Mouse (Mus musculus): ENCODE measurements at regions not wholly inside any gene's neighbourhood (a gene's known extent, or its start where the extent isn't known, plus 50 kb on each side); places are given as distances from the start of the nearest gene placed in this dataset.

DNA sequence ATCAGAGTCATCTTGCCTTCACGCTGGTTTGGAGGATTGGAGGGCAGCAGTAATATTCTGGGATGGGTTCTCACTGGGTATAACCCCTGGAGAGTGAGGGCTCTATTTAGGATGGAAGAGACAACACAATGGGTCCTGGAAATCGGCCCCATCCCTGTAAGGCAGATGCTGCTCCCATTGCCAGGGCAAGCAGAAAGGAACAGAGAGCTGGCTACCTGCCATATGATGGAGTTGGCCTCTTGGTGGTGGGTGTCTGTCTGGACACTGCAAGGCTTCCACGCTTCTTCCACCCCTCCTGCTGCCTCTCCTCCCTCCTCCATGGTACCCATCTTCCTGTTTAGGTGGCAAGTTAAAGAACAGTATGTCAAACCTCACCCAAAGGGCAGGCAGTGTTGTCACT lies 308.6 kb downstream of the Glrx3 start:
- no peak for DNase-seq (ENCODE audit: low read depth, low spot score)

DNA sequence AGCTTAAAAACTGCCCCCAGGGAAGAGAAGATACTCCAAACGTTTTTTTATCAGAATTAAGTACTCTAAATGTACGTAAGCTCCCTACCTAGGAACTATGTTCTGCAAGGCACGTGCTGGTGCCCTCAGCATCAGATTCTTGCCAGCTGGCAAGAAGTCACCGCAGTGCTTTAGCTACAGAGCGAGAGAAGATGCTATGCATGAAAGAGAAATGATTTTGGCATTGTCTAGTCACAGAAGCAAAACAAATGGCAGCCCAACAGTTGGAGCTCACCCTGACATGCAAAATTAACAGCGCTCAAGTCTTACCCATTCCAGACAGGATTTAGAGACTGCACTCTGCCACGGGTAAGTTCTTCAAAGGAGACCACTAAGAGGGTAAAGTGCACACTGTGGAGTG lies 311.5 kb downstream of the Glrx3 start:
- no peak for DNase-seq (ENCODE audit: low read depth, low spot score)

DNA sequence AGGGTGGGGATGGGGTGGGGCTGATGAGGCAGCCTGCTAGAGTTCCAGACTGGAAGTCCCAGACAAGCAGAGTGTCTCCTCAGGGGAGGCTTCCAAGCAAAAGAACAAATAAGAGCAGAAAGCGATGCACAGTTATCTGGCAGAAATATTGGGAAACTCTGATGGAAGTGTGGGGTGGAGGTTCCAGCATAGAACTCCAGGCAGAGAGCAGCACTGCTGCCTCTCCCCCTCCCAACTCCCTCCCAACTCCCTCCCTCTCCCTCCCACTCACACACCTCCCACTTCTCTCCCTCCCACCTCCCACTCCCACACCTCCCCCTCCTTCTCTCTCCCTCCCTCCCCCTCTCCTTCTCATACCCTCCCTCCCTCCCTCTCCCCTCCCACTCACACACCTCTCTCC lies 313.3 kb downstream of the Glrx3 start:
- DNase-seq (ENCODE audit: low read depth, low spot score): no peak

DNA sequence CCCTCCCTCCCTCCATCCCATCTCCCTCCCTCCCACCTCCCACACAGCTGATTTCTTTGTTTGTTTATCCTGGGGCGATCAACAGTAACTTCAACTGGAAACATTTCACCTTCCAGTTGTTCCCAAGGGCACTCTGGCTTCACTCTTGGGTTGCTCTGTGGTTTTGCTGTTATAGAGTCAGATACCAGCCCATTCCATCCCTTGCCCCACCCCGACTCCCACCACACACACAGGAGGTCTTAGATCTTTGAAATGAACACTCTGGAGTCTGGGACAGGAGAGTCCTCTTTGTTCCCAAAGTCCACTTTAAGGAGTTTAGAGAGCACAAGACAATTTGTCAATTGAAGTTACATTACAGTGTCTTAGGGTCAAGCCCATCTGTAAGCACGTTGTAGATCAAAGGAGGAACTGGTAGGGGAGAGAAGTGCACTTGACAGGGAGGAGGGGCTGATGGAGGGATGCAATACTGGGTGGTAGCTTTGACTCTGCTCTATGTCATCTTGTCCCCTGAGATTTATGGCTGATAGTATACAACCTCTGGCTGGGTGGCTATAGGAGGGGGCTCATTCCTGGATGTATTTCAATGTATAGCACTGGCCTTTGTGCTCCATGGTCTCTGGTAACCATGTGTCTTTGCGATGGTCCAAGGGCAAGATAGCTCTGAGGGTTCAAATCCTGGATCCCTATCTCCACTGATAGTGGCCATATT lies 313.9 kb downstream of the Glrx3 start:
- DNase-seq (ENCODE audit: low read depth, low spot score): no peak

DNA sequence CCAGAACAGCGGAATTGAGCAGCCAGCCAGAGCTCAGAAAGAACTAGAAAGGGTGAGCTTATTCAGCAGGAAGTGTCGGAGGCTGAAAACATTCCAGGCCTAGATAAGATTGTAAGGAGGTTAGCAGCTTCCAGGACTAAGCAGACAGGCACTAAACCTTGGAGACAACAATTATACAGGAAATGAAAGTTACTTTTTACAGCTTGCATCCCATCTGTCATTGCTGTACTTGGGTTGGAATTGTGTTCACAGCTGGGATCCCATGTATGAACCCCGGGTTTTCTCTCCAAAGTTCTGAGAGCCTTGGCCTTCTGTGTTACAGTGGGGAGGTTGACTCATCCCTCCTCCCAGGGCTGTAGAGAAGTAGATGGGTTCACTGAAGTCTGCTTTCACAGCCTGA lies 328.5 kb downstream of the Glrx3 start:
- no peak for DNase-seq (ENCODE audit: low read depth, low spot score)

DNA sequence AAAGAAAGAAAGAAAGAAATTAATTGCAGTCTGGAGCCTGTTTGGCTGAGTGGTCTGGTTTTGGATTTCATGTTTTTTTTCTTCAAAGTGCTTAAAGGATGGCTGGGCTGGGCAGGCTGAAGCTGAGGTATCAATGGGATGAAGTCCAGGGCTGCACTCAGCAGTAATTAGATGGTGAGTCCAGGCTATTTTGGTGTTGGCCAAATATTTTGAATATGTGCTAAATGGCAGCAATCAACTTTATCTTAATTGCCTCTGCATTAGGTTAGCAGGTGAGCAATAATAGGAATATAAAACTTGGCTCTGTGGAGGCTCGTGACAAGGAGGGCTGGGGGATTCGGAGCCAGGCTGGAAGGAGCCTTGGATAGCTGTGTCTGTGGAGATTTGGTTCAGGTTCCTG lies 329.3 kb downstream of the Glrx3 start:
- DNase-seq (ENCODE audit: low read depth, low spot score): no peak

DNA sequence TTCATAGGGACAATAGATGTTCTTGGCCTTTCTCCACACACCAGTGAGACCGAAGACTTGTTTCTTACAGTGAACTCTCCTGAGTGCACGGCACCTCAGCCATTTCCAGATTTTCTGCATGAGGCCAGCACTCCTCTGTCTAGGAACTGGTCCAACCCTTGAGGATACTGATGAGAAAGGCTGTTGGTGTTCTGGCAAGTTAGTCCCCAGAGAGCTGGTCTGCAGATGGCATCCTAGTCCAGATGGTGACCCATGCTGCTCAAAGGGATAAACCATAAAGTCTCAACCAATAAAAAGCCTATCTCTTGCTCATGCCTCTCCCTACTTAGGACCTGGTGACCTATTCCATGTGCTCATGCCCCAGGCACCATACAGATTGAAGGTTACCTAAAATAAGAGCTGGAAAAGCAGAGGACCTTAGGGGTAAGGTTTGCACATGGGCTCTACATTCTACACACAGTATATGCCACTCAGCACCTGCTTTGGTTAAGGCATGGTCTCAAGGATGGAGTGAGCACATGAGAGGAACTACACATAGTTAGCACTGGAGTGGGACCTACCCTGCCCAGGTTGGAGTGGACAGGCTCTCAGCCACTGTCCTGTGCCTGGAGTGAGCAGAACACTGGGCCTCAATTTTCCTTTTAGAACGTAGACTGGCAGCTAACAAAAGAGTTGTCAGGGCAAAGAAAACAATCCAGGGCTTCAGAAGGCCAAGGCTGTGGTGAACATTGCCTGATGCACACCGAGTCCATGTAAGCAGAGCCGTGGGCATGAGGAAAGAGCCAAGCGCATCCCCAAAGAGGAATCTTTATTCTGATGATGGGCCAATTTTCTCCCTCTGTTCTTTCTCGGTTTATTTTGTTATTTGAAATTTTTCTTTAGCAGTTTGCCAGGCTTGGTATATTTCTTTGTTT lies 335.9 kb downstream of the Glrx3 start:
- DNase-seq (ENCODE audit: low read depth, low spot score): no peak

DNA sequence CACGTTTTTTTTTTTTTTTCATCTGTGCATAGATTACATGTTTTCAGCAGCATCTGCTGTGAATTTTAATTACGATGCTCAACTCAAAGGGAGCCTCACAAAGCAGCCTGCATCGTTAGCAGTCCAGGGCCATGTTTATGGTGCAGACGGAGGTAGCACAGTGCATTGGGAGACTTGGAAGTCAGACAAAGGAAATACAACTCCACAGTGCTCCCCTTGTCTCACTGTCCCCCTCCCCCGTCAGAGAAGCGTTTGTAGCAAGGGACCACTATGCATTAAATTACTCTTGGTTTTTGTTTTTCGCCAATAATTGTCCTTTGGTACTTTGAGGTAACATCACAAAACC lies 336.5 kb downstream of the Glrx3 start:
- DNase-seq (ENCODE audit: low read depth, low spot score): no peak

DNA sequence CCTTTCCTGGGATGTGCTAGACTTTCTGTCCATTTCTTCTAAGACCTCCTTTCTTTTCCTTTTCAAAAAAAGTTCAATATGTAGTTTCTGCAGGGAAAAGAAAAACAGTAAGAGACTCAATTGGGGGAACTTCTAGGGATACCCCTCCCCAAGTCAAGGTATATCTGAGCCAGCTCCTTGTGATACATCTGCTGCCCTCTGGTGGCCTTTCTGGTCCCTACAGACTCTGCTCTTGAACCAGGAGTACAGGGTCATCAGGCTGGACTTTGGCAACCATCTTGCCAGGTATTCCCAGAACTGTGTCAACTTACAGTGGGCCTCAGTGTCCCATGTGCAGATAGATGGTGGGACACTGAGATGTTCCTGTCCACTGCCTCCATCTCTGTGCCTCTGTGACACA lies 346.5 kb downstream of the Glrx3 start:
- DNase-seq (ENCODE audit: low read depth, low spot score): peak; percentile 9

DNA sequence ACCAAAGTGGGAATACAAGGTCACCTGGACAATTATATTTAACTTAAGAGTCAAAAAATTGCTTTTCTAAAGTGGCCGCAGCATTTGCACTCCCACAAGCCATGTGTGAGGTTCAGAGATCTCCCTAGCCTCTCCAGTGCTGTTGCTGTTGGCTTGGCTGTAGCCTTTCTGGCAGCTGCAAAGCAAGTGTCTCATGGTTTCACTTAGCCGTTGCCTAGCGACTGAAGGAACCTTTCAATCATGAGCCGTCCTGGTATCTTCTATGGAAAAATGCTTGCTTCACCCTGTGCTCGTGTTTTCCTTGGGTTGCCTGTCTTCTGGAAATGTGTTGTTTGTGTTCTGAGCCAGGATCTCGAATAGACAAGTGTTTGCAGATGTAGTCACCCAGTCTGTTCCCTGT lies 367.9 kb downstream of the Glrx3 start:
- DNase-seq (ENCODE audit: low read depth, low spot score): peak; percentile 1

DNA sequence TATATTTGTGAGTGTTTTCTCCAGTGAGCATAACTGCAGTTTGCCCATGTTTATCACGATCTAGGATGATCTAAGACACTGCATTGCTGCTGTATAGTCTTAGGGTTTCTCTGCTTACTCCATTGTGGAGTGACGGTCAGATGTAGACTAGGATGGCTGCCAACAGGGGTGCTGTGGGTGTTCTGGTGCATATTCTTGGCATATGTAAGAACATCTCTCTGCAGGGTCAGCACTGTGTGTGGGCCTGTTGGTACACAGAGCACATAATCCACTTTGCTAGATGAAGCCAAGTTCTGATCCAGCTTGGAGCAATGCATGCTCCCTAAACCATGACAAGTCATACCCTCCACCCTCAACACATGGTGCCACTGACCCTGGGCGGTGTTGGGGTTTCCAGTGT lies 375.4 kb downstream of the Glrx3 start:
- no peak for DNase-seq (ENCODE audit: low read depth, low spot score)

DNA sequence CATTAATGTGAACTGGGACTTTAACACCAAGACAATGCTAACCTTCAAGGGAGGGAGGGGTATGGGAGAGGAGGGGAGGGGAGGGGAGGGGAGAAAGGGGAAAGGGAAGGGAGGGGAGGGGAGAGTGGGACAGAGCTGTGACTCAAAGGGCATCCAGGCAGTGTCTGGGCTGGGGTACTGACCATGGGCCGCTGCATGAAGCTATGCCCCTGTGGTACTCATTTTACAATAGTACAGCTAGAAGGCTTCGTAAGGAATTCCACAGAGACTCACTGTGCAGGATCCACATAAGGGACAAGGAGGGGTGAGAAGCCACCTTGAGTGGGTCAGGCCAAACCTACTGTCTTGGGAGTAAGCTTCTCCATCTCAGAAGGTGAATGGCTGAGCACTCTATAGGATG lies 403.1 kb downstream of the Glrx3 start:
- DNase-seq (ENCODE audit: low read depth, low spot score): no peak

DNA sequence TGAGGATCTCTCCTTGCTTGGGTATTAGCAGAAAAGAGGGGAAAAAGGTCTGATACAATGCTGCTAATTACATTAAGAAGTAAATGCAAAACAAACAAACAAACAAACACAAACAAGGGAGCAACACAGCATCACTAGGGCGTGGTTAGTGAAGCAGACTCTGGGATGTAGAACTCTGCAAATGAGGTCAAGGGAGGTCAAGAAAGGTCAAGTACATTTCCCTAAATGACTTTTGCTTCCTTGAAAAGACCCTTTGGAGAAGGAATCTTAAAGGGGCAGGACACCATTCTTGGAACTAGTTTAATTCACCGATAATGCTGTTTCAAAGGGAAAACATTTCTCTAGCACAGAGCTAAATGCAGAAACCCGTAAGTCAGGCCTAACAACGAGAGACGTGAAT lies 403.6 kb downstream of the Glrx3 start:
- DNase-seq (ENCODE audit: low read depth, low spot score): no peak

DNA sequence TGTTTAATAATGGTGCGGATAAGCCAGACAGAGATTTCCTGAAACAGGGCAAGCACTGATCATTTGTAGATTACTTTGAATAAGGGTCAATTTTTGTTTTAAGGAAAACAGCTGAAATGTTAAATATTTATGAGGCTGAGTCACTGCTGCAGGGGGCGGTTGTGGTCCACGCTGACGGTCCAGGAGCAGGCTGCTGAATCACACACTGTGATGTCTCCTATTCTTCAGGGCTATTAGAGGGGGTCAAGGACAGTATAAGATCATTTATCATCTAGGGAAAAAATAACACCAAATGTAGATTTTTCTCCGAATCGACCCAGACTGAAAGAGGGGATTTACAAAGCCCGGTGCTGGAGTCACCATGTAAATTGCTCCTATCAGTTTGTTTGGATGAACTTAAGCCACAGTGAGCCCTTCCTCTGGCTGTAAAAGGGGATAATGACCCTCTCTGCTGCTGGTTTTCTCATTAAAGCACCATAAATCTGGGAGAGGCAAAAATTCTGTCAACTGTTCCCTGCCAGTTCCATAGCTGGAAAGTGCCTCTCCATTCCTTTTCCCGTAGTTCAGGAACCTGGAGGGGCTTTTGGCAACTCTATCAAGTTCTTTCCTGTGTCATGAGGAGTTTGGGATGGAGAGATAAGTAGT lies 404.2 kb downstream of the Glrx3 start:
- peak; percentile 1 for DNase-seq (ENCODE audit: low read depth, low spot score)

DNA sequence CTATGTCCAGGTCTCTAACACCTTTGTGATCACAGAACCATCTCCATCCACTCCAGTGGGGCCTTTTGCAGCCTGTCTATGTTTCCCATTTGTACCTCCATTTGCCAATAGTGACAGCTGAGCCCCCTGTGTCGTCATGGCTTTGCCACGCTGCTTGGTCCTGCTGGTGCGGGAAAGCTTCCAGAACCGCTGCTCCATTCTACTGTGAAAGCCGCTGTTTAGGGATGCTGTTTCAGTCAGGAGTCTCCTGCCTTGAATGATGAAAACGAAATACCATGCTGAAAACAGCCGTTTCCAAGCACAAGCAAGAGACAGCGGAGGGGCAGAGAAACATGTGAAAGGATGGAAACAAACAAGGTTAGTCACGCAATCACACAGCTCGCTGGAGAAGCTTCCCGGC lies 410.4 kb downstream of the Glrx3 start:
- DNase-seq (ENCODE audit: low read depth, low spot score): no peak

DNA sequence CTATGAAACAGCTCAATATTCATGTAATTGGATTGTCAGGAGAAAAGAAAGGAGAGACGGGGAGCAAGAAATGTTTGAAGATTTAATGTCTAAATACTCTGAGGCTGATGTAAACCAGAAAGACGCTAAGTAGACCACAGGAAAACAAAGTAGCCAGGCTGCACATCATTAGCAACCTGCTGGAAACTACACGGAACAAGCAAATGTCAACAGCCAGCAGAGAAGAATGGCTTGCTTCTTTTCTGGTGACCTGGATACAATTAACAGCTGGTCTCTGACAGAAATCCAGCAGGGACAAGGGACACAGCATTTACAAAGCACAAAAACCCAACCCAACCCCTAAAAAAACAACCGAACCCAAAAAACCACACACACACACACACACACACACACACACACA lies 413.6 kb downstream of the Glrx3 start:
- no peak for DNase-seq (ENCODE audit: low read depth, low spot score)

DNA sequence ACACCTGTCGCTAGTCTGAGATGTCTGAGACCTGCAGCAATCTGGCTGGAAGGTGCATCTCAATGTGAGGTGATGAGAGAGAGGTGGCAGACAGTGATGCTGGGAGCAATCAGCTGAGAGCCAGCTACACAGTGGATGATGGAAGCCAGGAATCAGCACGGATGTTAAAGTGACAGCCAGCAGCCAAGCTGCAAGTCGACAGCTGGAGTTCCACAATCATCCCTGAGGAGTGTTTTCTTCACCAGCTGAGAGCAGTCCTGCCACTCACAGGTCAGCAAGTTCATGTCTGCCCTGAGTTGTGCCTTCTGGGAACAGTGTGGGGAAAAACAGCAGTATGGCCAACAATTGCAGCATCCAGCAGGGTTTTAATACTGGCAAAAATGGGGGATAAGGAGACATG lies 422.3 kb downstream of the Glrx3 start:
- no peak for DNase-seq (ENCODE audit: low read depth, low spot score)

DNA sequence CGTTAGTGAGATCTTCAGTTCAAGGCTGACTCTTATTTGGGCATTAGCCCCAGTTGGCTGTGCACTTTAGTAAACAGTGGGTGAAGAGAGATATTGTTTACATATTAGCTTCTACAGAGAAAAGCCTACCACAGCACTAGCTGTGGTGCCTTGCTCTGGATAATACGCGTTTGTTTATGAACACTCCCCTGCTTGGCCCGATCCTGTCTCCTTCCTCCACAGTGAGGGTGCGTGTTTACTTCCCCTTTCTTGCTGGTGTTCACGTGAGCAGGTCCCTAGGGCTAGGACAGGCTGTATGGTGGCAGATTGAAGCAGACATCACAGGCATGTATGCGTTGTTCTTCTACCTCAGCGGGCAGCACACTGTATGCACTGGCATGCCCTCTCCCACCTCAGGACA lies 423.1 kb downstream of the Glrx3 start:
- DNase-seq (ENCODE audit: low read depth, low spot score): no peak

DNA sequence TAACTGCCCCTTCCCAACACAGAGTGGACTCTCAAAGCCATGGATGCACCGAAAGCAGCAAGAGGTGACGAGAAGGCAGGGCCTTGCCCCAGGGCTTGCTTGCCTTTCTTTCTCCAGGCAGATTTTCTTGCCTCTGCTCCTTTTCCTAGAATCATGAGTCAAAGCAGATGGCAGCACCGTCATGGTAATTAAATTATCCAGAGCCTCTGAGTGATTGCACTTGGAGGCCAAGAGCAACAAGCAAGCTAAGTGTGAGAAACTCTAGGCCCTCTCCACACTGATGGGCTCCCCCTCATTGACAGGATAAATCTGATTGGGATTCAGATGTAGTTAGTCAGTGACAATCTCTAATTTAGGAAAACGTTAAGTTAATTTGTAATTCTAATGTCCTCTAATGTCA lies 427.5 kb downstream of the Glrx3 start:
- DNase-seq (ENCODE audit: low read depth, low spot score): no peak

DNA sequence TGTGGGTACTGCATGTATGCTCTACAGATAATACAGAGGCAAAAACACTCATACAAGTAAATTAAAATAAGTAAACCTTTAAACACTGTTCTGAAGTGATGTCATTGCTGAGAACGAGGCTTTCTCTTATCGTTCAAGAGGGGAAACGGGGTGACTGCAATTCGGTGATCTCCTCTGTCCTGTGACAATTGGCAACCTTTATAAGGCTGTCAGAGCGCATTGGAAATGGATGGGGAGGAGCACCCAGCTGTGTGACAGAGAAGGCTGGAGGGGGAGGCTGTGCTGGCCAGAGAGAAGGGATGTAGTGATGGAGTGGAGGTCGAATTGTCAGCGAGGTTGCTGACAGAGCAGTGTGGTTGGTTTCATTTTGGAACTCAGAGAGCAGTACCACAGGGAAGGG lies 428.0 kb downstream of the Glrx3 start:
- no peak for DNase-seq (ENCODE audit: low read depth, low spot score)

DNA sequence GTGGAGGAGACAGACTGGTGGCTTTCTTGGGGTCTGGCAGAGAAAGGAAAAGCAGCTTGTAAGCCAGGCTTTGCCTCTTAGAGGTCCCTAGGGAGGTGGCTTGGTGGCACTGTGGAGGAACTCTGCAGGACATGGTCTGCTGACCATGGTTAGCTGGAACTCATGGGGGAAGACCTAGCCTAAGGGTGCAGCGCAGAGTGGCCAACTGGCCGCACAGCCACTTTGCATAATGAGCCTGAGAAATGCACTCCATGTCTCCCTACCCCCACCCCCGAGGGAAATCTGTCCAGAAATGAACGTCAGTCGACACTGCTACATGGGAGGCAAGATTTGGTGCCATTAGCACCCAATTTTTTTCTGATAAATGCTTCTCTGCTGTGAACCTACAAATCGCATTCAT lies 429.5 kb downstream of the Glrx3 start:
- no peak for DNase-seq (ENCODE audit: low read depth, low spot score)

DNA sequence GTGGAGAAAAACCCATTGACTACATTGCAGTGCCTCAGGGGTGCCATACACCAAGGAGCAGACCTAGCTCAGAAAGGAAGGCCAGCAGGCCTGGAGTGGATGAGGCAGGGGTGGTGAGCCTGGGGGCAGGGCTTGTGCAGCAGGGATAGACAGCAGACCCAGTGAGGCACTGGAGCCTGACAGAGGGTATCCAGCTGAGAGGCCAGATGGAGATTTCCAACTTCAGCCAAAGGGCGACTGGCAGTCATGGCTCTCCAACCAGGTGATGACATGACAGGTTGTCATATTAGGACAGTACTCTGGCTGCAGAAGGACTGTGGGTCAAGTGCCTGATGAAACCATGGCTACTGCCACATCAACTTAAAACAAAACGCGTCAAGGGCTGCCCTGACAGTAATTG lies 431.1 kb downstream of the Glrx3 start:
- DNase-seq (ENCODE audit: low read depth, low spot score): no peak

DNA sequence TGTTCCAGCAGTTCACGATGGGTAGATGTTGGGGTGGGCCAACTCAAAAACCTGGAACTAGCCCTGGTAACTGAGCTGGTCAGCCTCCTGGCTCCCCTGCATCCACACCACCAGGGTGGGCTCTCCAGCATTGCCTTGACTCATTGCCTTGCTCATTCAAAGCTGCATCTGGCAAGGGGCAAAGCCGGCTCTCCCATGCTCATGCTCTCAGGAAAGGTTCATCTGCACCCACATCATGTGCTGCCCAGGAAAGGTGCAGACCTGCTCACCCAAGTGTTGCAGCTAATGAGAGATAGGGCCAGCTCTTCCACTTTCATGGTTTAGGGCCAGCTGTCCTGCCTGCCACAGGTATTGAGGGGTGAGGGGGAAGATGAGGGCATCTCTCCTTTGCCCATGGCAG lies 437.9 kb downstream of the Glrx3 start:
- no peak for DNase-seq (ENCODE audit: low read depth, low spot score)
